Mouse (Mus musculus) bone marrow, adult 2 months (tissue): ENCODE measurements around the gene Galnt10.

Source experiments
- CTCF ChIP-seq: fragments of 200-500 bp; IDR thresholded peaks from 2 replicates; pipeline ENCODE4 v1.5.1; 2011; ENCODE audit warnings: low read length, control low read depth; ENCODE audit not compliant: control insufficient read depth, insufficient read depth
- POLR2A ChIP-seq: fragments of 200-500 bp; IDR thresholded peaks from 2 replicates; pipeline ENCODE4 v1.6.1; 2011; ENCODE audit warnings: low read depth, mild to moderate bottlenecking, control low read depth, low read length, borderline replicate concordance; ENCODE audit not compliant: control insufficient read depth

GRCm38 (mm10) chr11:57644245-57645017 is 811 bp upstream of the Galnt10 start:
- TF ChIP-seq CTCF (no peak), POLR2A (no peak)
